Mouse (Mus musculus): ENCODE measurements around the gene Anapc1. TPM values are rescaled to one million over a fixed set of nuclear protein-coding genes. Genes with fewer than 3 reads are reported as not detected.

The Anapc1 gene
- total and polyA plus RNA-seq, 3 experiments: 51.7 to 146 (median 92.0) TPM

- dilution Hi-C loops (cut with MboI; ENCODE audit: extremely low pct_ligation_motif_present, extremely low pct_unique_long_range_greater_than_20kb, low sequenced_read_pairs): no loop called here
- H3K9ac ChIP-seq (ENCODE audit: insufficient read depth, low read depth): no peak overlapping the region
- TF ChIP-seq ETS1 (conservative IDR thresholded peaks at IDR 0.05; ENCODE audit: low read depth, low read length): no peak
- no peak for TF ChIP-seq ZC3H11A (IDR thresholded peaks at IDR 0.05; ENCODE audit: low read depth, low read length)
- no peak for TF ChIP-seq CTCF (conservative IDR thresholded peaks at IDR 0.05 in 1 of 2, IDR thresholded peaks at IDR 0.05 in 1 of 2; ENCODE audit: low read depth in 2 of 2, low read length in 2 of 2)
Observed at GRCm38 (mm10) chr2:128710609-128711008, 23.4 kb upstream of the Anapc1 start.

GRCm38 (mm10) chr2:128709264-128709663 is 22.1 kb upstream of the Anapc1 start:
- no peaks in the 10 kb centered on the region for H3K9me3 ChIP-seq (replicated peaks; ENCODE audit: low read length)
- DNase-seq (ENCODE audit: extremely low read depth): no peak
- in situ Hi-C loops (cut with MboI; ENCODE audit: low pct_ligation_motif_present, low pct_unique_long_range_greater_than_20kb, low sequenced_read_pairs) (no loop called here), dilution Hi-C loops (cut with MboI; ENCODE audit: extremely low pct_ligation_motif_present, extremely low pct_unique_long_range_greater_than_20kb, low sequenced_read_pairs) (no loop called here)
- H3K27me3 ChIP-seq (replicated peaks): no peaks in the 10 kb centered on the region
- no peak overlapping the region for H3K9ac ChIP-seq (ENCODE audit: insufficient read depth, low read depth)
- H3K36me3 ChIP-seq (replicated peaks in 1 of 2; ENCODE audit: control insufficient read depth in 1 of 2, insufficient read depth in 1 of 2, low read length in 1 of 2): no peaks in the 10 kb centered on the region
- no peak for TF ChIP-seq NELFE (IDR thresholded peaks at IDR 0.05; ENCODE audit: low read depth, low read length)
- TF ChIP-seq RAD21 (IDR thresholded peaks at IDR 0.05; ENCODE audit: low read depth, low read length): no peak
- no peak for TF ChIP-seq JUND (conservative IDR thresholded peaks at IDR 0.05; ENCODE audit: low read depth, low read length)
- no peak for TF ChIP-seq MYC (IDR thresholded peaks at IDR 0.05; ENCODE audit: low read depth, low read length)
- TF ChIP-seq ELF1 (IDR thresholded peaks at IDR 0.05; ENCODE audit: low read depth, low read length): no peak
- TF ChIP-seq HCFC1 (IDR thresholded peaks at IDR 0.05; ENCODE audit: low read depth, low read length): no peak
- no peak for TF ChIP-seq MXI1 (IDR thresholded peaks at IDR 0.05; ENCODE audit: low read depth, low read length)
- TF ChIP-seq MAZ (IDR thresholded peaks at IDR 0.05; ENCODE audit: low read depth, low read length): no peak
- TF ChIP-seq EP300 (IDR thresholded peaks at IDR 0.05; ENCODE audit: low read length): no peak; the same call in 1 of the 2 replicates
- no peak for TF ChIP-seq KAT2A (IDR thresholded peaks at IDR 0.05; ENCODE audit: insufficient replicate concordance, low read length)
- no peak for TF ChIP-seq USF2 (conservative IDR thresholded peaks at IDR 0.05; ENCODE audit: low read depth, low read length)
- TF ChIP-seq MAX (IDR thresholded peaks at IDR 0.05; ENCODE audit: low read length): no peak
- TF ChIP-seq MEF2A (IDR thresholded peaks at IDR 0.05; ENCODE audit: borderline replicate concordance, low read depth, low read length): no peak
- TF ChIP-seq ZMIZ1 (IDR thresholded peaks at IDR 0.05; ENCODE audit: low read depth, low read length): no peak
- no peak for TF ChIP-seq NRF1 (IDR thresholded peaks at IDR 0.05; ENCODE audit: low read depth, low read length)
- no peak for TF ChIP-seq CHD1 (IDR thresholded peaks at IDR 0.05; ENCODE audit: low read depth, low read length)
- no peak for TF ChIP-seq SIN3A (IDR thresholded peaks at IDR 0.05; ENCODE audit: low read length)
- TF ChIP-seq TBP (conservative IDR thresholded peaks at IDR 0.05; ENCODE audit: low read depth, low read length): no peak
- TF ChIP-seq SMC3 (IDR thresholded peaks at IDR 0.05; ENCODE audit: low read depth, low read length): no peak
- H3K79me2 ChIP-seq (replicated peaks; ENCODE audit: control insufficient read depth, extremely low read depth, insufficient read depth, poor library complexity, severe bottlenecking): no peaks in the 10 kb centered on the region
- H3K4me3 ChIP-seq (replicated peaks in 1 of 3; ENCODE audit: low read depth in 2 of 3, low read length in 2 of 3, poor library complexity in 1 of 3): no peak overlapping the region
- no peak overlapping the region for H3K27ac ChIP-seq (ENCODE audit: insufficient read depth, low read depth)
- peak overlapping the region; percentile 58; the same call in 1 of the 2 replicates for H3K4me2 ChIP-seq (ENCODE audit: insufficient read depth, low read depth, poor library complexity, severe bottlenecking)
- peaks cover 0 to 2% of the 10 kb centered on the region in 2 experiments; a peak in 2 of 4 replicates for H3K4me1 ChIP-seq (ENCODE audit: control insufficient read depth in 1 of 2, insufficient read depth in 2 of 2)

More at GRCm38 (mm10) chr2:128710609-128711008, 23.4 kb upstream of the Anapc1 start:
- Histone ChIP-seq H3K79me2 (replicated peaks; ENCODE audit: control insufficient read depth, extremely low read depth, insufficient read depth, poor library complexity, severe bottlenecking) (no peaks in the 10 kb centered on the region), H3K4me1 (ENCODE audit: control insufficient read depth in 1 of 2, insufficient read depth in 2 of 2) (peaks cover 0 to 2% of the 10 kb centered on the region in 2 experiments; a peak in 2 of 4 replicates), H3K36me3 (replicated peaks in 1 of 2; ENCODE audit: control insufficient read depth in 1 of 2, insufficient read depth in 1 of 2, low read length in 1 of 2) (no peaks in the 10 kb centered on the region), H3K4me2 (ENCODE audit: insufficient read depth, low read depth, poor library complexity, severe bottlenecking) (no peak overlapping the region), H3K27me3 (replicated peaks) (no peaks in the 10 kb centered on the region), H3K4me3 (replicated peaks in 1 of 3; ENCODE audit: low read depth in 2 of 3, low read length in 2 of 3, poor library complexity in 1 of 3) (no peak overlapping the region), H3K9me3 (replicated peaks; ENCODE audit: low read length) (no peaks in the 10 kb centered on the region), H3K27ac (ENCODE audit: insufficient read depth, low read depth) (no peak overlapping the region)
- in situ Hi-C loops (cut with MboI; ENCODE audit: low pct_ligation_motif_present, low pct_unique_long_range_greater_than_20kb, low sequenced_read_pairs): no loop called here
- DNase-seq (ENCODE audit: extremely low read depth): no peak

All from CH12.LX (cell line).